Mouse (Mus musculus): ENCODE measurements around the gene Chd4.

- TF ChIP-seq CTCF (IDR thresholded peaks at IDR 0.05; ENCODE audit: low read depth, low read length) (no peak), POLR2A (IDR thresholded peaks at IDR 0.05; ENCODE audit: extremely low read depth, insufficient read depth, low read length) (no peak)
Measured at GRCm38 (mm10) chr6:125143128-125143527, 47.3 kb downstream of the Chd4 start.
